Mouse (Mus musculus) gastrocnemius, postnatal 4 days (tissue): ENCODE data around the gene Gm28048. TPM values are rescaled to one million over a fixed set of nuclear protein-coding genes. Genes with fewer than 3 reads are reported as not detected.

Experiments
- DNase-seq, 2 experiments: peaks; one replicate each; pipeline ENCODE4 v3.0.0; 2021 to 2022; ENCODE audit warnings: low spot score in 2 of 2, mixed read lengths in 2 of 2
- total RNA-seq, 2 experiments: library from RNA; stranded (reverse); gene quantifications; 2 replicates each; pipeline ENCODE4 v1.2.3; 2021

Gene Gm28048
- total RNA-seq, 2 experiments from 2014 or later = 5.5 to 6.5 TPM

- no peak for DNase-seq
Observed at GRCm38 (mm10) chr11:22813427-22813826, 168.5 kb downstream of the Gm28048 start.

GRCm38 (mm10) chr11:22811413-22811812 is 170.5 kb downstream of the Gm28048 start:
- DNase-seq = no peak

GRCm38 (mm10) chr11:22809465-22810096 is 172.3 kb downstream of the Gm28048 start:
- no peak for DNase-seq

GRCm38 (mm10) chr11:22808040-22808439 is 173.8 kb downstream of the Gm28048 start:
- DNase-seq = no peak

- no peak for DNase-seq
Observed at GRCm38 (mm10) chr11:22805171-22805570, 176.7 kb downstream of the Gm28048 start.

GRCm38 (mm10) chr11:22799987-22800424 is 181.9 kb downstream of the Gm28048 start:
- DNase-seq = peak in 1 of 2 experiments; percentile 21

GRCm38 (mm10) chr11:22798916-22799315 is 183.0 kb downstream of the Gm28048 start:
- no peak for DNase-seq

- DNase-seq = no peak
Observed at GRCm38 (mm10) chr11:22794734-22795133, 187.2 kb downstream of the Gm28048 start.

- no peak for DNase-seq
Observed at GRCm38 (mm10) chr11:22793881-22794203, 188.0 kb downstream of the Gm28048 start.

GRCm38 (mm10) chr11:22793176-22793880 is 188.6 kb downstream of the Gm28048 start:
- no peak for DNase-seq

- no peak for DNase-seq
Observed at GRCm38 (mm10) chr11:22792149-22792548, 189.7 kb downstream of the Gm28048 start.

GRCm38 (mm10) chr11:22791726-22792125 is 190.2 kb downstream of the Gm28048 start:
- no peak for DNase-seq

GRCm38 (mm10) chr11:22787833-22788232 is 194.1 kb downstream of the Gm28048 start:
- no peak for DNase-seq

Other genes starting within 250 kb of the Gm28048 start
- gene B3gnt2, start 121.1 kb downstream of the Gm28048 start, total RNA-seq = 1 to 10 TPM; 6.3 to 8.8 TPM
- 10 to 100 TPM in 1 of 2 experiments, 1 to 10 TPM in 1; 9.2 to 11.4 TPM for gene Zrsr1, start 10.1 kb downstream of the Gm28048 start, total RNA-seq
- gene Commd1, start 292 bp upstream of the Gm28048 start, total RNA-seq = 100 to 1,000 TPM; 139 to 159 TPM
- 100 to 1,000 TPM; 146 to 158 TPM for gene Cct4, start 8.4 kb upstream of the Gm28048 start, total RNA-seq
- gene Fam161a, start 25.4 kb upstream of the Gm28048 start, total RNA-seq = 1 to 10 TPM; 3.1 to 4.0 TPM